Mouse (Mus musculus): Measurements from ENCODE around the gene Uba6. TPM values are rescaled to one million over a fixed set of nuclear protein-coding genes. Genes with fewer than 3 reads are reported as not detected.

Gene Uba6
- polyA plus RNA-seq, 1 experiment, result 72.6 TPM

DNA sequence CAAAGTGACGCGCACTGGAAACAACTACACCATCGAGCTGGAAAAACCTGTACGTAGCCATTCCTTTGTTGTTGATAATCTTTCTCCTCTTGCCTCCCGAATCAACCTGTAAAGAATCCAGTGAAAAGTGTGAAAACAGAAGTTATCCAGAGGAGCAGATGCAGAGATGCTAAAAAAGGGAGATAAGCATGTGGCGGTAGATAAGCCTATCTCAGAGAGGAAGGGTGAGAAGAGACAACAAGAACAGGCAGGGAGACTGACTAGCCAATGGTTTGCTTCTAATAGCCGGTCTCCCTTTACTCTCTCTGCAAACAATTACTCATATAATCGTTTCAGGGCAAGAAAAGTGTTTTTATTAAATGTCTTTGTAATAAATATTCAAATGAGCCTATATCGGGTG lies 77.8 kb downstream of the Uba6 start:
- TF ChIP-seq EP300 (IDR thresholded peaks at IDR 0.05; ENCODE audit: insufficient read depth, low read depth, low read length), result no peak
- no peak for TF ChIP-seq POLR2A (IDR thresholded peaks at IDR 0.05; ENCODE audit: insufficient read depth, low read length)
- TF ChIP-seq CTCF (IDR thresholded peaks at IDR 0.05; ENCODE audit: low read depth, low read length), result no peak
- Histone ChIP-seq H3K9me3 (replicated peaks; ENCODE audit: control insufficient read depth, insufficient read depth, low read length, poor library complexity, severe bottlenecking) (no peaks in the 10 kb centered on the region), H3K36me3 (ENCODE audit: control insufficient read depth, insufficient read depth, low read length, poor library complexity, severe bottlenecking) (no peaks in the 10 kb centered on the region), H3K9ac (ENCODE audit: low read depth, poor library complexity, severe bottlenecking) (no peak overlapping the region), H3K4me1 (ENCODE audit: control insufficient read depth, insufficient read depth, low read length) (no peaks in the 10 kb centered on the region), H3K4me3 (ENCODE audit: low read depth, low read length) (no peak overlapping the region), H3K27me3 (ENCODE audit: control insufficient read depth, insufficient read depth, low read length, poor library complexity, severe bottlenecking) (no peaks in the 10 kb centered on the region), H3K27ac (ENCODE audit: insufficient read depth, low read length) (no peak overlapping the region)

DNA sequence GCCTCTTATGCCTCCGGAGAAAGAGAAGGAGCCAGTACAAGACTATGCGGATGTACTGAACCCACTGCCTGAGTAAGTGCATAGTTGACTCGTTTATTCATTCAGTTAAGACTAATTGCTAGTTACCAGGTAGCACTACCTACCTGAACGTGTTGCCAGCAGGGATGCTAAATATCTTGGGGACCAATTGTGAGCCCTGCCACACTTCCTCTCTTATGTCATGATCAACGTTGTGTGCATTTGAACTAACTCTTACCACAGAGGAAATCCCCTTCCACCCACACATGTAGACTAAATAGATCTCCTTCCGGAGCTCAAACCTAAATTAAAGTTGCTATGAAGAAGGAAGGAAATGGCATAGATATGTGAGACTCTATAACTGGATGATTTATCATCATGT lies 85.9 kb downstream of the Uba6 start:
- Histone ChIP-seq H3K4me1 (ENCODE audit: control insufficient read depth, insufficient read depth, low read length) (no peaks in the 10 kb centered on the region), H3K36me3 (ENCODE audit: control insufficient read depth, insufficient read depth, low read length, poor library complexity, severe bottlenecking) (no peaks in the 10 kb centered on the region), H3K4me3 (ENCODE audit: low read depth, low read length) (no peak overlapping the region), H3K27me3 (ENCODE audit: control insufficient read depth, insufficient read depth, low read length, poor library complexity, severe bottlenecking) (no peaks in the 10 kb centered on the region), H3K9me3 (replicated peaks; ENCODE audit: control insufficient read depth, insufficient read depth, low read length, poor library complexity, severe bottlenecking) (no peaks in the 10 kb centered on the region), H3K27ac (ENCODE audit: insufficient read depth, low read length) (no peak overlapping the region), H3K9ac (ENCODE audit: low read depth, poor library complexity, severe bottlenecking) (no peak overlapping the region)
- TF ChIP-seq CTCF (IDR thresholded peaks at IDR 0.05; ENCODE audit: low read depth, low read length), result no peak
- no peak for TF ChIP-seq EP300 (IDR thresholded peaks at IDR 0.05; ENCODE audit: insufficient read depth, low read depth, low read length)
- TF ChIP-seq POLR2A (IDR thresholded peaks at IDR 0.05; ENCODE audit: insufficient read depth, low read length), result no peak

DNA sequence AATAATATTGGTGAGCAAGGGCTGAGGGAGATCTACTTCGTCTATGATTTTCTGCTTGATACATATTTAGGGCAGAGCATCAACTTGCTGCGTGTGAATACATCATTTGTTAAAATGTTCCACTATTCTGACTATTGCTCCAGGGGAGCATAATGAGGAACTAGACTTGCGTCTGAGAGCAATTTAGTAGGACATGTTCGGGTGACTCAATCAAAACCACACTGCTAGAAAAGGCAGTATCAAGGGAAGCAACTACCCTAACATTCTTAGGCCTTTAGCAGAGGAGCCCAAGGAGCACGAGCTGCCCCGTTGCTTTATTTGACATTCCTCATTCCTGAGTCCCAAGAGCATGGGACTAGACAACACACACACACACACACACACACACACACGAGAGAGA lies 87.6 kb downstream of the Uba6 start:
- H3K4me1 ChIP-seq (ENCODE audit: control insufficient read depth, insufficient read depth, low read length), result no peaks in the 10 kb centered on the region
- H3K4me3 ChIP-seq (ENCODE audit: low read depth, low read length), result no peak overlapping the region
- no peaks in the 10 kb centered on the region for H3K36me3 ChIP-seq (ENCODE audit: control insufficient read depth, insufficient read depth, low read length, poor library complexity, severe bottlenecking)
- no peaks in the 10 kb centered on the region for H3K9me3 ChIP-seq (replicated peaks; ENCODE audit: control insufficient read depth, insufficient read depth, low read length, poor library complexity, severe bottlenecking)
- TF ChIP-seq POLR2A (IDR thresholded peaks at IDR 0.05; ENCODE audit: insufficient read depth, low read length), result no peak
- no peak for TF ChIP-seq EP300 (IDR thresholded peaks at IDR 0.05; ENCODE audit: insufficient read depth, low read depth, low read length)
- TF ChIP-seq CTCF (IDR thresholded peaks at IDR 0.05; ENCODE audit: low read depth, low read length), result no peak
- H3K9ac ChIP-seq (ENCODE audit: low read depth, poor library complexity, severe bottlenecking), result no peak overlapping the region
- H3K27me3 ChIP-seq (ENCODE audit: control insufficient read depth, insufficient read depth, low read length, poor library complexity, severe bottlenecking), result no peaks in the 10 kb centered on the region
- H3K27ac ChIP-seq (ENCODE audit: insufficient read depth, low read length), result no peak overlapping the region

DNA sequence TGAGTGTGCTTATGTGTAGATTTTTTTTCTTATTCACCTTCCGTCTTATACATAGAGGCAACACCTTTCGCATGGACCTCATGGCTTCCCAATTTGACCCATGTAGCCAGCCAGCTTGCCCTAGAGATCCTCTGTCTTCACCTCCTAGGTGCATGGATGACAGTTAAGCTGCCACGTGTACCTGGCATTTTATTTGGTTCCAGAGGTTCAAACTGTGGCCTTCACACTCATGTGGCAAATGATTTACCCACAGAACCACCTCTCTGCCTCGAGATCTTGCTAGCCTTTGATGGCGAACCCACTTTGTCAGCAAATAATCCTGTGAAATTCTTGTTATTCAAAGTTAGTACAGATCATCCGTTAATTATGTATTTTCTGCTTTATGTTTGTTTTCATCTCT lies 88.6 kb downstream of the Uba6 start:
- Histone ChIP-seq H3K27ac (ENCODE audit: insufficient read depth, low read length) (no peak overlapping the region), H3K36me3 (ENCODE audit: control insufficient read depth, insufficient read depth, low read length, poor library complexity, severe bottlenecking) (no peaks in the 10 kb centered on the region), H3K27me3 (ENCODE audit: control insufficient read depth, insufficient read depth, low read length, poor library complexity, severe bottlenecking) (no peaks in the 10 kb centered on the region), H3K9me3 (replicated peaks; ENCODE audit: control insufficient read depth, insufficient read depth, low read length, poor library complexity, severe bottlenecking) (no peaks in the 10 kb centered on the region), H3K9ac (ENCODE audit: low read depth, poor library complexity, severe bottlenecking) (no peak overlapping the region), H3K4me1 (ENCODE audit: control insufficient read depth, insufficient read depth, low read length) (no peaks in the 10 kb centered on the region), H3K4me3 (ENCODE audit: low read depth, low read length) (no peak overlapping the region)
- TF ChIP-seq POLR2A (IDR thresholded peaks at IDR 0.05; ENCODE audit: insufficient read depth, low read length) (no peak), EP300 (IDR thresholded peaks at IDR 0.05; ENCODE audit: insufficient read depth, low read depth, low read length) (no peak), CTCF (IDR thresholded peaks at IDR 0.05; ENCODE audit: low read depth, low read length) (no peak)

DNA sequence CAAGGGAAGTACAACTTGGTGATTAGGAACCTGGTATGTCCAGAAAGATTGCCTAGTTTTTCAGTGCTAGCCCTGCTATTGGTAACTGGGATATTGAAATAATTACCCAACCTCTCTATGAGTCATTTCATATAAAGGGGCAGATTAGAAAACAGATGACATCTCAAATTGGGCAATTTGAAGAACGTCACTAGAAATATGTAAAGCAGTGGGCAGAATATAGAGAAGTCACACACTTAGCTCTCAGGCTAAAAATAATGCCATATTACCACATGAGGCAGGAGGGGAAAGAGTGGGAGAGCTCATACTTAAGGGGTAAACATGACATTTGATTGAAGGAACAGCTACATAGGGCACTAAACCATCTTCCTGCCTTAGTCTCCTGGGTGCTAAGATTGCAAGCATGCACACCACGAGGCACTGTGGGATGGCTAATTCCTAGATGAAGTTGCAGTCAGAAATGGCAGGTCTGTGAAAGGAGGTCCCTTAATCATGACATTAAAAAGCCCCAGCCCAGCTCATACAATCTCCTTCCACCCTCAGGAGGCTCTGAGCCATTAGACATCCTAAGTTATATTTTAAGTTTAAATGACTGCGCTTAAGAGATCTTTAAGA lies 93.8 kb downstream of the Uba6 start:
- Histone ChIP-seq H3K36me3 (ENCODE audit: control insufficient read depth, insufficient read depth, low read length, poor library complexity, severe bottlenecking) (no peaks in the 10 kb centered on the region), H3K27ac (ENCODE audit: insufficient read depth, low read length) (no peak overlapping the region), H3K27me3 (ENCODE audit: control insufficient read depth, insufficient read depth, low read length, poor library complexity, severe bottlenecking) (no peaks in the 10 kb centered on the region), H3K4me1 (ENCODE audit: control insufficient read depth, insufficient read depth, low read length) (no peaks in the 10 kb centered on the region), H3K4me3 (ENCODE audit: low read depth, low read length) (no peak overlapping the region), H3K9me3 (replicated peaks; ENCODE audit: control insufficient read depth, insufficient read depth, low read length, poor library complexity, severe bottlenecking) (no peaks in the 10 kb centered on the region), H3K9ac (ENCODE audit: low read depth, poor library complexity, severe bottlenecking) (no peak overlapping the region)
- TF ChIP-seq EP300 (IDR thresholded peaks at IDR 0.05; ENCODE audit: insufficient read depth, low read depth, low read length) (no peak), POLR2A (IDR thresholded peaks at IDR 0.05; ENCODE audit: insufficient read depth, low read length) (no peak), CTCF (IDR thresholded peaks at IDR 0.05; ENCODE audit: low read depth, low read length) (no peak)

DNA sequence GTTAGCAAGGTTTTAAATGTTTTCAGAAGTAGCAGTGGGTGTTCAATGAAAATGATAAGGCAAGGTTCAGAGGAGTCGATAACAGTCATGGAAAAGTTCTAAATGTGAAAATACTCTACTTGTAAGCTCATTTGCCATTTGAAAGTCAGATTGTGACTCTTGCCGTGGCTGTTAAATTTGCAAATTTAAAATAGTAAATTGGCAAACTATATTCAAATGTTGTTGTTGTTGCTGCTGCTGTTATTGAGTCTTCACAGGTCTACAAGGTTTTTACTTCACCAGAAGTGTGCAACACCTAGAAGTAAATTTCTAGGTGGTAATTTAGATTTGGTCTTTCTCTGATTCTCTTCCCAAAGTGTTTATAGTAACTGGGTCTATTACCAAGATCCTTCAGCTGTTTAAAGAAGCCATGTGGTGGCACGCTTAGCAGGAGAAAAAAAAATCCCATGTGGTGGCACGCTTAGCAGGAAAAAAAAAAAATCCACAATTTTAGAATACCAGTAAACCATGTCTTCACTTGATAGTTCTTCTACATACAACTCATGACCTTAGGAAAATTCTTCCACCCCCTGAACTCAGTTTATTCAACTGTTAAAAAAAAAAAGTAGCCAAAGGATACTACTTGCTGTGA lies 99.7 kb downstream of the Uba6 start:
- Histone ChIP-seq H3K4me3 (ENCODE audit: low read depth, low read length) (no peak overlapping the region), H3K27me3 (ENCODE audit: control insufficient read depth, insufficient read depth, low read length, poor library complexity, severe bottlenecking) (no peaks in the 10 kb centered on the region), H3K36me3 (ENCODE audit: control insufficient read depth, insufficient read depth, low read length, poor library complexity, severe bottlenecking) (no peaks in the 10 kb centered on the region), H3K9me3 (replicated peaks; ENCODE audit: control insufficient read depth, insufficient read depth, low read length, poor library complexity, severe bottlenecking) (no peaks in the 10 kb centered on the region), H3K27ac (ENCODE audit: insufficient read depth, low read length) (no peak overlapping the region), H3K9ac (ENCODE audit: low read depth, poor library complexity, severe bottlenecking) (no peak overlapping the region), H3K4me1 (ENCODE audit: control insufficient read depth, insufficient read depth, low read length) (no peaks in the 10 kb centered on the region)
- TF ChIP-seq CTCF (IDR thresholded peaks at IDR 0.05; ENCODE audit: low read depth, low read length), result no peak
- no peak for TF ChIP-seq EP300 (IDR thresholded peaks at IDR 0.05; ENCODE audit: insufficient read depth, low read depth, low read length)
- TF ChIP-seq POLR2A (IDR thresholded peaks at IDR 0.05; ENCODE audit: insufficient read depth, low read length), result no peak

Data from ES-Bruce4 (cell line).